Mouse (Mus musculus) naive thymus-derived CD4-positive, alpha-beta T cell, adult 2 months (primary cell): ENCODE results near the gene Rims1.

Experiments
- DNase-seq: peaks from one replicate; pipeline ENCODE4 v3.0.0-alpha.2; 2011; ENCODE audit warnings: low read depth

Rims1 gene

GRCm38 (mm10) chr1:22245748-22246147, 560.0 kb downstream of the Rims1 start:
- no peak for DNase-seq
